Mouse (Mus musculus): ENCODE measurements around the gene P2rx1.

- TF ChIP-seq POLR2A (IDR thresholded peaks at IDR 0.05; ENCODE audit: borderline replicate concordance, extremely low read depth, insufficient read depth, insufficient read length, poor library complexity, severe bottlenecking) (no peak), CTCF (IDR thresholded peaks at IDR 0.05; ENCODE audit: borderline replicate concordance, extremely low read depth, insufficient read depth, insufficient read length) (peak; percentile 82)
Observed at GRCm38 (mm10) chr11:73039102-73039799, 40.3 kb downstream of the P2rx1 start.
